Mouse (Mus musculus) hindbrain, embryonic 16.5 days (tissue): ENCODE data around the gene Atp5d. TPM values are rescaled to one million over a fixed set of nuclear protein-coding genes. Genes with fewer than 3 reads are reported as not detected.

ENCODE experiments used
- ATAC-seq: fragments of 200-750 bp; cut with Nextera tagmentation; 2 replicates; pipeline ENCODE4 v1.8.0; 2017; ENCODE audit warnings: moderate TSS enrichment, moderate library complexity
- H3K27ac ChIP-seq: fragments of 300-500 bp; sonication (generic); 2 replicates; pipeline ENCODE4 v1.5.1; 2014; ENCODE audit warnings: low read depth, mild to moderate bottlenecking, control low read depth, low read length, moderate library complexity
- H3K27me3 ChIP-seq: fragments of 300-500 bp; sonication (generic); replicated peaks from 2 replicates; pipeline ENCODE4 v1.6.1; 2014; ENCODE audit warnings: low read length; ENCODE audit not compliant: control insufficient read depth, insufficient read depth
- H3K36me3 ChIP-seq: fragments of 300-500 bp; sonication (generic); 2 replicates; pipeline ENCODE4 v1.6.1; 2014; ENCODE audit warnings: mild to moderate bottlenecking, low read length, moderate library complexity, mixed read lengths; ENCODE audit not compliant: control insufficient read depth, insufficient read depth
- H3K4me1 ChIP-seq: fragments of 300-500 bp; sonication (generic); 2 replicates; pipeline ENCODE4 v1.6.1; 2014; ENCODE audit warnings: low read depth, low read length; ENCODE audit not compliant: control insufficient read depth, insufficient read depth
- H3K4me2 ChIP-seq: fragments of 300-500 bp; sonication (generic); 2 replicates; pipeline ENCODE4 v1.6.1; 2014; ENCODE audit warnings: mild to moderate bottlenecking, low read length, control low read depth, moderate library complexity
- H3K4me3 ChIP-seq: fragments of 300-500 bp; sonication (generic); 2 replicates; pipeline ENCODE4 v1.5.1; 2014; ENCODE audit warnings: mild to moderate bottlenecking, low read length, control low read depth, moderate library complexity
- H3K9ac ChIP-seq: fragments of 300-500 bp; sonication (generic); 2 replicates; pipeline ENCODE4 v1.6.1; 2014; ENCODE audit warnings: low read depth, mild to moderate bottlenecking, control low read depth, low read length, moderate library complexity
- H3K9me3 ChIP-seq: fragments of 300-500 bp; sonication (generic); 2 replicates; pipeline ENCODE4 v1.6.1; 2014; ENCODE audit warnings: mild to moderate bottlenecking, low read length, moderate library complexity; ENCODE audit not compliant: control insufficient read depth
- WGBS: fragments of 180-500 bp; shearing (Covaris S2); extraction: QIAGEN DNeasy Blood & Tissue Kit; methylation state at CpG from one replicate; pipeline ENCODE4 v1.1.7; 2014; 5-methylcytosine and 5-hydroxymethylcytosine counted together
- polyA plus RNA-seq: library from polyadenylated mRNA; unstranded; fragments of >200 nt; fragmentation: Nextera tagmentation; extraction: Ambion mirVana; gene quantifications from 2 replicates; pipeline ENCODE4 v1.2.1, GENCODE M21; 2015

Gene Atp5d
- polyA plus RNA-seq, 1 experiment from 2014 or later = 581 TPM

- Histone ChIP-seq H3K9me3 (no peaks in the 10 kb centered on the region), H3K27me3 (no peaks in the 10 kb centered on the region), H3K36me3 (no peaks in the 10 kb centered on the region), H3K27ac (peak within 1 kb of the TSS; percentile 82), H3K4me2 (peak within 1 kb of the TSS; percentile 77), H3K4me3 (peak within 1 kb of the TSS; percentile 81), H3K9ac (peak within 1 kb of the TSS; percentile 92), H3K4me1 (peaks cover 25% of the 10 kb centered on the region)
- 2% methylated on average over 75 of the region's 106 CpGs for WGBS
- peak; percentile 77 for ATAC-seq
These were observed 40.9 kb downstream of the Atp5d start, which contains the start of gene Efna2 for GRCm38 (mm10) chr10:80179068-80180051. TSS of gene Efna2 (plus strand) at chr10:80179482.

- no peak overlapping the region for H3K27ac ChIP-seq
- no peaks in the 10 kb centered on the region for H3K36me3 ChIP-seq
- H3K9me3 ChIP-seq = no peaks in the 10 kb centered on the region
- H3K4me1 ChIP-seq = peaks cover 25% of the 10 kb centered on the region
- WGBS = 40% methylated on average over 6 of the region's 6 CpGs
- H3K4me2 ChIP-seq = peak overlapping the region; percentile 77
- ATAC-seq = no peak
- H3K9ac ChIP-seq = peak overlapping the region; percentile 92
- H3K27me3 ChIP-seq = no peaks in the 10 kb centered on the region
- H3K4me3 ChIP-seq = peak overlapping the region; percentile 81
These were observed 41.9 kb downstream of the Atp5d start for GRCm38 (mm10) chr10:80180288-80180687.

- ATAC-seq = no peak
- WGBS = 28% methylated on average over 5 of the region's 5 CpGs
- Histone ChIP-seq H3K4me1 (peaks cover 22% of the 10 kb centered on the region), H3K4me2 (peak overlapping the region; percentile 77), H3K9me3 (no peaks in the 10 kb centered on the region), H3K4me3 (peak overlapping the region; percentile 81), H3K27me3 (no peaks in the 10 kb centered on the region), H3K36me3 (no peaks in the 10 kb centered on the region), H3K27ac (no peak overlapping the region), H3K9ac (peak overlapping the region; percentile 92)
These were observed 42.4 kb downstream of the Atp5d start for GRCm38 (mm10) chr10:80180823-80181222.

- no peak overlapping the region for H3K9ac ChIP-seq
- no peak overlapping the region for H3K4me3 ChIP-seq
- H3K27ac ChIP-seq = no peak overlapping the region
These were observed 44.1 kb downstream of the Atp5d start for GRCm38 (mm10) chr10:80182547-80182946.

GRCm38 (mm10) chr10:80186649-80187048 is 48.2 kb downstream of the Atp5d start:
- 0 out of 2 replicates have a peak, but pooled peaks cover 2% of the 10 kb centered on the region for H3K27me3 ChIP-seq
- H3K4me2 ChIP-seq = no peak overlapping the region
- ATAC-seq = no peak
- no peaks in the 10 kb centered on the region for H3K9me3 ChIP-seq
- WGBS = 41% methylated on average over 27 of the region's 27 CpGs
- H3K4me1 ChIP-seq = peaks cover 14% of the 10 kb centered on the region
- no peak overlapping the region for H3K4me3 ChIP-seq
- H3K36me3 ChIP-seq = peaks cover 7% of the 10 kb centered on the region
- H3K9ac ChIP-seq = no peak overlapping the region
- H3K27ac ChIP-seq = no peak overlapping the region

More at GRCm38 (mm10) chr10:80182547-80182946, 44.1 kb downstream of the Atp5d start:
- H3K27me3 ChIP-seq = no peaks in the 10 kb centered on the region
- H3K36me3 ChIP-seq = no peaks in the 10 kb centered on the region
- H3K4me1 ChIP-seq = peaks cover 21% of the 10 kb centered on the region
- H3K4me2 ChIP-seq = no peak overlapping the region
- WGBS = 93% methylated on average over 7 of the region's 7 CpGs
- no peaks in the 10 kb centered on the region for H3K9me3 ChIP-seq
- no peak for ATAC-seq

- H3K4me2 ChIP-seq = no peak overlapping the region
- no peak overlapping the region for H3K27ac ChIP-seq
- H3K27me3 ChIP-seq = 0 out of 2 replicates have a peak, but pooled peaks cover 2% of the 10 kb centered on the region
These were observed 49.3 kb downstream of the Atp5d start for GRCm38 (mm10) chr10:80187739-80188138.

GRCm38 (mm10) chr10:80188453-80189024 is 50.1 kb downstream of the Atp5d start:
- H3K27me3 ChIP-seq = 0 out of 2 replicates have a peak, but pooled peaks cover 2% of the 10 kb centered on the region
- H3K9ac ChIP-seq = no peak overlapping the region; the same call in 1 of the 2 replicates
- no peaks in the 10 kb centered on the region for H3K9me3 ChIP-seq
- H3K36me3 ChIP-seq = peaks cover 7% of the 10 kb centered on the region
- no peak overlapping the region for H3K4me3 ChIP-seq
- WGBS = 63% methylated on average over 15 of the region's 15 CpGs
- peaks cover 11% of the 10 kb centered on the region for H3K4me1 ChIP-seq
- H3K4me2 ChIP-seq = no peak overlapping the region; the same call in 1 of the 2 replicates
- ATAC-seq = no peak
- no peak overlapping the region for H3K27ac ChIP-seq

More at GRCm38 (mm10) chr10:80187739-80188138, 49.3 kb downstream of the Atp5d start:
- Histone ChIP-seq H3K4me1 (peaks cover 11% of the 10 kb centered on the region), H3K9me3 (no peaks in the 10 kb centered on the region), H3K4me3 (no peak overlapping the region), H3K9ac (no peak overlapping the region), H3K36me3 (peaks cover 7% of the 10 kb centered on the region)
- WGBS = 90% methylated on average over 10 of the region's 10 CpGs
- no peak for ATAC-seq

GRCm38 (mm10) chr10:80189999-80190398 is 51.6 kb downstream of the Atp5d start:
- Histone ChIP-seq H3K36me3 (peaks cover 7% of the 10 kb centered on the region), H3K4me2 (peak overlapping the region; percentile 58), H3K27ac (peak overlapping the region; percentile 59; the same call in 1 of the 2 replicates), H3K9ac (peak overlapping the region; percentile 71), H3K4me1 (peaks cover 11% of the 10 kb centered on the region), H3K9me3 (no peaks in the 10 kb centered on the region), H3K27me3 (0 out of 2 replicates have a peak, but pooled peaks cover 2% of the 10 kb centered on the region), H3K4me3 (peak overlapping the region; percentile 36)
- WGBS = 8% methylated on average over 21 of the region's 21 CpGs
- ATAC-seq = no peak
